Mouse (Mus musculus) midbrain, embryonic 16.5 days (tissue): ENCODE data around the gene Cnga3. TPM values are rescaled to one million over a fixed set of nuclear protein-coding genes. Genes with fewer than 3 reads are reported as not detected.

Experiments
- ATAC-seq: fragments of 200-750 bp; cut with Nextera tagmentation; 2 replicates; pipeline ENCODE4 v1.8.0; 2017; ENCODE audit warnings: moderate TSS enrichment
- H3K27ac ChIP-seq: fragments of 300-500 bp; sonication (generic); 2 replicates; pipeline ENCODE4 v1.5.1; 2014; ENCODE audit warnings: mild to moderate bottlenecking, low read length, mixed read lengths
- H3K27me3 ChIP-seq: fragments of 300-500 bp; sonication (generic); 2 replicates; pipeline ENCODE4 v1.6.1; 2014; ENCODE audit warnings: low read depth, low read length, mixed read lengths; ENCODE audit not compliant: control insufficient read depth, insufficient read depth
- H3K36me3 ChIP-seq: fragments of 300-500 bp; sonication (generic); 2 replicates; pipeline ENCODE4 v1.6.1; 2014; ENCODE audit warnings: mild to moderate bottlenecking, low read length, moderate library complexity, mixed read lengths; ENCODE audit not compliant: control insufficient read depth, insufficient read depth
- H3K4me1 ChIP-seq: fragments of 300-500 bp; sonication (generic); 2 replicates; pipeline ENCODE4 v1.6.1; 2014; ENCODE audit warnings: mild to moderate bottlenecking, low read length, mixed read lengths; ENCODE audit not compliant: control insufficient read depth, insufficient read depth
- H3K4me2 ChIP-seq: fragments of 300-500 bp; sonication (generic); 2 replicates; pipeline ENCODE4 v1.6.1; 2014; ENCODE audit warnings: mild to moderate bottlenecking, low read length, mixed read lengths
- H3K4me3 ChIP-seq: fragments of 300-500 bp; sonication (generic); 2 replicates; pipeline ENCODE4 v1.5.1; 2014; ENCODE audit warnings: low read depth, mild to moderate bottlenecking, low read length, moderate library complexity, mixed read lengths
- H3K9ac ChIP-seq: fragments of 300-500 bp; sonication (generic); 2 replicates; pipeline ENCODE4 v1.6.1; 2014; ENCODE audit warnings: low read depth, low read length, mixed read lengths
- H3K9me3 ChIP-seq: fragments of 300-500 bp; sonication (generic); replicated peaks from 2 replicates; pipeline ENCODE4 v1.6.1; 2014; ENCODE audit warnings: mild to moderate bottlenecking, low read length, mixed read lengths; ENCODE audit not compliant: control insufficient read depth, poor library complexity, severe bottlenecking
- WGBS: fragments of 180-500 bp; shearing (Covaris S2); extraction: QIAGEN DNeasy Blood & Tissue Kit; methylation state at CpG from one replicate; pipeline ENCODE4 v1.1.7; 2014; 5-methylcytosine and 5-hydroxymethylcytosine counted together
- polyA plus RNA-seq: library from polyadenylated mRNA; unstranded; fragments of >200 nt; fragmentation: Nextera tagmentation; extraction: Ambion mirVana; gene quantifications from 2 replicates; pipeline ENCODE4 v1.2.1, GENCODE M21; 2015

The Cnga3 gene
- polyA plus RNA-seq, 1 experiment from 2014 or later, result 0.38 TPM

- no peak for ATAC-seq
- 83% methylated on average over 3 of the region's 3 CpGs for WGBS
- Histone ChIP-seq H3K9me3 (no peaks in the 10 kb centered on the region), H3K4me1 (peaks cover 4% of the 10 kb centered on the region; the same call in 1 of the 2 replicates), H3K4me3 (no peak overlapping the region), H3K27ac (no peak overlapping the region), H3K4me2 (no peak overlapping the region), H3K36me3 (no peaks in the 10 kb centered on the region), H3K9ac (no peak overlapping the region), H3K27me3 (no peaks in the 10 kb centered on the region)
These were observed 94.5 kb downstream of the Cnga3 start for GRCm38 (mm10) chr1:37308743-37309100.

GRCm38 (mm10) chr1:37309939-37310515, 95.8 kb downstream of the Cnga3 start:
- no peak overlapping the region for H3K4me3 ChIP-seq
- peaks cover 4% of the 10 kb centered on the region; the same call in 1 of the 2 replicates for H3K4me1 ChIP-seq
- H3K36me3 ChIP-seq, result no peaks in the 10 kb centered on the region
- no peaks in the 10 kb centered on the region for H3K9me3 ChIP-seq
- H3K9ac ChIP-seq, result no peak overlapping the region
- WGBS, result 98% methylated on average over 4 of the region's 4 CpGs
- H3K27me3 ChIP-seq, result no peaks in the 10 kb centered on the region
- ATAC-seq, result no peak
- H3K4me2 ChIP-seq, result no peak overlapping the region
- no peak overlapping the region for H3K27ac ChIP-seq

Other genes starting within 250 kb of the Cnga3 start
- 0.99 and 1.6 TPM in 2 replicates for gene Vwa3b, start 187.8 kb upstream of the Cnga3 start, polyA plus RNA-seq
- gene Inpp4a, start 85.4 kb downstream of the Cnga3 start, polyA plus RNA-seq, result 78.9 and 79.9 TPM in 2 replicates
- 60.9 and 62.5 TPM in 2 replicates for gene Coa5, start 215.7 kb downstream of the Cnga3 start, polyA plus RNA-seq
- gene Unc50, start 215.7 kb downstream of the Cnga3 start, polyA plus RNA-seq, result 119 and 132 TPM in 2 replicates